Comparison of ENCODE assay signal across 26 mouse cellular contexts in the genomic region with DNA sequence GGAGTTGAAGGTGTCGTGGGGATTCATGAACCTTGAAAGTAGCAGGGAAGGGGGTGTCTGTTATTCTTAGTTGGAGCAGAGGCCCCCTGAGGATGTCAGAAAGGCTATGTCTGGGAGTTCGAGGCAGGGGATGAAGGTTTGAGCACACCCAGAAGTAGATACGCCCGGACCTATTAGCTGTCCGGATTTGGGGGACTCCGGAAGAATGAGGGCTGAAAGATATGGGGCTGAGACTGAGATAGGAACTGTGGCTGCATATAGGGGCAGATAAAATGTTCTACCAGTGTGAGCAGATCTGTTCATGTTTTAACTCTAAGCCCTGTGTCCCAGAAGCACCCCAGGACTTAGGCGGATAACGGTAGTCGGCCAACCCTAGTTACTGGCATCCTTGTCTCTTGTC. TPM values are rescaled to one million over a fixed set of nuclear protein-coding genes. Genes with fewer than 3 reads are reported as not detected.
A peak's percentile ranks its signal among the peaks of the same experiment; 100 is the strongest.
DNase-seq lines count a peak whose midpoint lies in the region; ATAC-seq lines count a peak whose summit lies in the region.
"Had no signal": no experiment of that assay in that cellular context is flagged by ENCODE, and none has a peak within 500 bp of the region (broad histone marks: within the 10 kb centered on the region; RNA-seq: fewer than 3 reads in every experiment).

No protein-coding gene starts in this region.

- H3K9me3 ChIP-seq in liver, embryonic 13.5 days (replicated peaks): no peaks in the 10 kb centered on the region
- H3K9me3 ChIP-seq in liver, embryonic 12.5 days (replicated peaks): no peaks in the 10 kb centered on the region
- H3K9me3 ChIP-seq in intestine, embryonic 15.5 days: no peaks in the 10 kb centered on the region
- H3K9me3 ChIP-seq: embryonic facial prominence, embryonic 13.5 days; embryonic facial prominence, embryonic 15.5 days; forebrain, embryonic 10.5 days; forebrain, embryonic 12.5 days had no signal

- H3K9ac ChIP-seq in liver, embryonic 13.5 days: no peak overlapping the region
- H3K9ac ChIP-seq in liver, embryonic 12.5 days: no peak overlapping the region
- no peak overlapping the region for H3K9ac ChIP-seq in intestine, embryonic 15.5 days
- H3K9ac ChIP-seq: embryonic facial prominence, embryonic 13.5 days; embryonic facial prominence, embryonic 15.5 days; forebrain, embryonic 12.5 days had no signal

- 66% methylated on average over 9 of the region's 9 CpGs for WGBS in liver, embryonic 13.5 days (ENCODE audit: insufficient replicate concordance)
- WGBS in liver, embryonic 12.5 days (ENCODE audit: insufficient replicate concordance): 81% methylated on average over 9 of the region's 9 CpGs
- WGBS in intestine, embryonic 15.5 days: 91% methylated on average over 9 of the region's 9 CpGs

- H3K4me2 ChIP-seq in liver, embryonic 13.5 days: no peak overlapping the region
- H3K4me2 ChIP-seq in liver, embryonic 12.5 days: no peak overlapping the region
- no peak overlapping the region for H3K4me2 ChIP-seq in intestine, embryonic 15.5 days (replicated peaks)
- H3K4me2 ChIP-seq: embryonic facial prominence, embryonic 13.5 days; embryonic facial prominence, embryonic 15.5 days; forebrain, embryonic 12.5 days had no signal

- H3K4me3 ChIP-seq in liver, embryonic 13.5 days (replicated peaks): no peak overlapping the region
- no peak overlapping the region for H3K4me3 ChIP-seq in liver, embryonic 12.5 days
- H3K4me3 ChIP-seq in intestine, embryonic 15.5 days (replicated peaks): no peak overlapping the region
- H3K4me3 ChIP-seq: embryonic facial prominence, embryonic 13.5 days; embryonic facial prominence, embryonic 15.5 days; erythroblast, embryonic 14.5 days; forebrain, embryonic 10.5 days; forebrain, embryonic 12.5 days had no signal

- H3K27me3 ChIP-seq in liver, embryonic 13.5 days: peaks cover 12% of the 10 kb centered on the region
- H3K27me3 ChIP-seq in liver, embryonic 12.5 days (replicated peaks): peaks cover 15% of the 10 kb centered on the region
- H3K27me3 ChIP-seq in intestine, embryonic 15.5 days (replicated peaks): no peaks in the 10 kb centered on the region
- H3K27me3 ChIP-seq: embryonic facial prominence, embryonic 15.5 days had no signal

- ATAC-seq in liver, embryonic 13.5 days (ENCODE audit: low read depth): peak; percentile 6; the same call in 1 of the 2 replicates
- no peak for ATAC-seq in liver, embryonic 12.5 days
- peak; percentile 35 for ATAC-seq in megakaryocyte progenitor cell, adult 5-6 weeks (replicated peaks; ENCODE audit: poor library complexity)
- ATAC-seq in intestine, embryonic 15.5 days: no peak
- ATAC-seq: activated CD4-positive, CD25-positive, alpha-beta regulatory T cell, adult 4 months; forebrain, embryonic 14.5 days; forebrain, embryonic 16.5 days; Patski had no signal

- no peak overlapping the region; the same call in 1 of the 2 replicates for H3K27ac ChIP-seq in liver, embryonic 13.5 days
- no peak overlapping the region for H3K27ac ChIP-seq in liver, embryonic 12.5 days
- no peak overlapping the region for H3K27ac ChIP-seq in intestine, embryonic 15.5 days
- H3K27ac ChIP-seq: embryonic facial prominence, embryonic 13.5 days; embryonic facial prominence, embryonic 15.5 days; forebrain, embryonic 10.5 days; forebrain, embryonic 12.5 days had no signal

- DNase-seq in liver, embryonic 13.5 days: no peak
- DNase-seq in adrenal gland, adult (ENCODE audit: inconsistent age in 2 of 2, low spot score in 1 of 2): no peak
- DNase-seq: adrenal gland, adult 2 months; adrenal gland, postnatal 10 days; adrenal gland, postnatal 25 days; cerebellum, adult 11 months; cerebellum, adult 18-20 months; cerebellum, adult 8-10 months; cerebellum, adult 9-11 months; cerebellum, postnatal 14 days; cerebellum, postnatal 36 days; embryo, embryonic 11 days had no signal

- H3K4me1 ChIP-seq in liver, embryonic 13.5 days (replicated peaks): peaks cover 21% of the 10 kb centered on the region
- H3K4me1 ChIP-seq in liver, embryonic 12.5 days: peaks cover 23% of the 10 kb centered on the region
- peaks cover 5% of the 10 kb centered on the region; the same call in 1 of the 2 replicates for H3K4me1 ChIP-seq in intestine, embryonic 15.5 days (replicated peaks)

- H3K36me3 ChIP-seq in liver, embryonic 13.5 days: peaks cover 20% of the 10 kb centered on the region; the same call in 1 of the 2 replicates
- peaks cover 45% of the 10 kb centered on the region for H3K36me3 ChIP-seq in liver, embryonic 12.5 days
- no peaks in the 10 kb centered on the region for H3K36me3 ChIP-seq in intestine, embryonic 15.5 days
- H3K36me3 ChIP-seq: forebrain, embryonic 12.5 days had no signal

RNA-seq across cellular contexts. Expression of a gene that starts 5.4 kb away (rescaled TPM):
- polyA plus RNA-seq in liver, embryonic 13.5 days (2015; fragmentation: Nextera tagmentation; extraction: Ambion mirVana): 0.23 and 0.43 TPM in 2 replicates
- polyA plus RNA-seq in liver, embryonic 12.5 days (2016; fragmentation: Nextera tagmentation; extraction: Ambion mirVana): 0.81 and 1.4 TPM in 2 replicates
- 1.8 and 4.2 TPM in 2 replicates for total RNA-seq in megakaryocyte progenitor cell, adult 5-6 weeks (2015)
- total RNA-seq in megakaryocyte progenitor cell, adult 5-6 weeks (2017): 1.3 and 3.1 TPM in 2 replicates
- polyA plus RNA-seq in intestine, embryonic 15.5 days (2015; fragmentation: Nextera tagmentation; extraction: Ambion mirVana): 1.2 and 1.3 TPM in 2 replicates
- polyA plus RNA-seq: activated CD4-positive, CD25-positive, alpha-beta regulatory T cell, adult 4 months had no signal

RNA-seq across cellular contexts. Expression of a gene that starts 27.6 kb away (rescaled TPM):
- polyA plus RNA-seq in liver, embryonic 13.5 days (2015; fragmentation: Nextera tagmentation; extraction: Ambion mirVana): 4.8 and 4.9 TPM in 2 replicates
- 6.6 and 7.0 TPM in 2 replicates for polyA plus RNA-seq in liver, embryonic 12.5 days (2016; fragmentation: Nextera tagmentation; extraction: Ambion mirVana)
- total RNA-seq in megakaryocyte progenitor cell, adult 5-6 weeks (2015): 7.1 and 7.3 TPM in 2 replicates
- total RNA-seq in megakaryocyte progenitor cell, adult 5-6 weeks (2017): 8.8 and 13.9 TPM in 2 replicates
- 22.5 and 26.0 TPM in 2 replicates for polyA plus RNA-seq in intestine, embryonic 15.5 days (2015; fragmentation: Nextera tagmentation; extraction: Ambion mirVana)

RNA-seq across cellular contexts. Expression of a gene that starts 51.1 kb away (rescaled TPM):
- 0.12 and 0.14 TPM in 2 replicates for polyA plus RNA-seq in liver, embryonic 13.5 days (2015; fragmentation: Nextera tagmentation; extraction: Ambion mirVana)
- 0.05 and 0.13 TPM in 2 replicates for polyA plus RNA-seq in liver, embryonic 12.5 days (2016; fragmentation: Nextera tagmentation; extraction: Ambion mirVana)
- not detected in 2 replicates for total RNA-seq in megakaryocyte progenitor cell, adult 5-6 weeks (2015)
- not detected in 2 replicates for total RNA-seq in megakaryocyte progenitor cell, adult 5-6 weeks (2017)
- 4.1 and 4.5 TPM in 2 replicates for polyA plus RNA-seq in intestine, embryonic 15.5 days (2015; fragmentation: Nextera tagmentation; extraction: Ambion mirVana)
- total RNA-seq: common myeloid progenitor, adult 5-6 weeks had no signal
- polyA plus RNA-seq: C2C12; erythroblast, embryonic 14.5 days had no signal

Comparison
In these comparisons a context has a peak if more than half of its experiments do, and no peak if none do; other contexts are left out.
1. ATAC-seq: peak in liver, embryonic 13.5 days (single experiment) and megakaryocyte progenitor cell, adult 5-6 weeks (single experiment); none in liver, embryonic 12.5 days (single experiment) and intestine, embryonic 15.5 days (single experiment).